ENCODE assay signal across 10 mouse cellular contexts in the genomic region with DNA sequence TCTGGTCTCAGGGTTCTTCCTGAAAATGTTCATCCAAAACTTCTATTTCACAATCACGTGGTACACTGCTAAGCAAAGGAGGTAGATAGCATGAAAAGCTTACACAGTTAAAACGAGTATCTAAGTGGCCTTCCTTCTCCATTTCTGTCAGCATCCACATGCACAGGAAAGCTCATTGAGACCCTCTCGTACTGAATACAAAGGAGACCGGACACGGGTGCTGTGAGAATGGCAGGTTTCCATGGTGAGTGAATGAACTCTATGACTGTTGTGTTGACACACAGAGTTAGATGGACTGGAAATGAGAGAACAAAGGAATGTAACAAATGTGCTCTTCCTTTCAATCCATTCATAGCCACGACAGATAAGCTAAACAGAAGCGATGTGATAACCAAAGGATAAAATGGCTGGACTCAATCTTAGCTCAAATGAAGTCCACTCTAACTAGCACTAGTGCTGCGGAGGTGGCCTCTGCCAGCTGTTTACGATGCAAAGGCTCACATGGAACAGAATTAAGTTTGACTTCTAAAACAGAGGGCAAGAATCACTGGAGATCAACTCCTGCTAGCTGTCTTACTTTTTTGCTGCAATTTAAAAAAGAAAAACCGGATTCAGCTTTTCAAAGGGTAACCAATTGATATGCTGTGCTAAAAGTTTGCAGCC.
A peak's percentile ranks its signal among the peaks of the same experiment; 100 is the strongest.
DNase-seq lines count a peak whose midpoint lies in the region; ATAC-seq and TF ChIP-seq lines count a peak whose summit lies in the region.
"Had no signal": no experiment of that assay in that cellular context is flagged by ENCODE, and none has a peak within 500 bp of the region (broad histone marks: within the 10 kb centered on the region; RNA-seq: fewer than 3 reads in every experiment).

No protein-coding gene starts in this region.

- WGBS in heart, embryonic 14.5 days = 41% methylated on average over 10 of the region's 10 CpGs
- WGBS in embryonic facial prominence, embryonic 10.5 days = 66% methylated on average over 10 of the region's 10 CpGs
- WGBS in hindbrain, embryonic 14.5 days = 12% methylated on average over 10 of the region's 10 CpGs
- 20% methylated on average over 10 of the region's 10 CpGs for WGBS in midbrain, postnatal 0 days

- no peak for DNase-seq in heart, adult 11 months
- DNase-seq in embryonic facial prominence, embryonic 10.5 days (ENCODE audit: low spot score) = no peak
- DNase-seq in hindbrain, embryonic 14.5 days (ENCODE audit: low spot score) = no peak
- DNase-seq in midbrain, postnatal 0 days (ENCODE audit: low spot score) = peak; percentile 59
- no peak for DNase-seq in kidney, postnatal 10 days
- no peak for DNase-seq in thymus, postnatal 14 days
- DNase-seq in urinary bladder, postnatal 10 days (ENCODE audit: low spot score) = no peak
- DNase-seq: cerebellum, adult 11 months; kidney, adult 18-20 months had no signal

- H3K4me1 ChIP-seq in heart, embryonic 14.5 days (ENCODE audit: control insufficient read depth in 2 of 2, insufficient read depth in 2 of 2, low read length in 2 of 2) = peaks cover 11 to 21% of the 10 kb centered on the region in 2 experiments
- H3K4me1 ChIP-seq in embryonic facial prominence, embryonic 10.5 days = peaks cover 63% of the 10 kb centered on the region
- 0 out of 2 replicates have a peak, but pooled peaks cover 7% of the 10 kb centered on the region for H3K4me1 ChIP-seq in hindbrain, embryonic 14.5 days (replicated peaks; ENCODE audit: control insufficient read depth, insufficient read depth, low read length)
- H3K4me1 ChIP-seq in midbrain, postnatal 0 days (ENCODE audit: insufficient read depth, low read length) = no peaks in the 10 kb centered on the region

- no peaks in the 10 kb centered on the region for H3K27me3 ChIP-seq in heart, embryonic 14.5 days (ENCODE audit: control insufficient read depth, insufficient read depth, low read length)
- 0 out of 2 replicates have a peak, but pooled peaks cover 3% of the 10 kb centered on the region for H3K27me3 ChIP-seq in embryonic facial prominence, embryonic 10.5 days (replicated peaks; ENCODE audit: low read depth, poor library complexity, severe bottlenecking)
- peaks cover 5% of the 10 kb centered on the region; the same call in 1 of the 2 replicates for H3K27me3 ChIP-seq in hindbrain, embryonic 14.5 days (ENCODE audit: control insufficient read depth, insufficient read depth, low read length)
- no peaks in the 10 kb centered on the region for H3K27me3 ChIP-seq in midbrain, postnatal 0 days (ENCODE audit: insufficient read depth, low read length)

- H3K4me3 ChIP-seq in heart, embryonic 14.5 days (ENCODE audit: control insufficient read depth in 1 of 2, insufficient read depth in 1 of 2, low read depth in 1 of 2, low read length in 2 of 2) = no peak overlapping the region
- H3K4me3 ChIP-seq in embryonic facial prominence, embryonic 10.5 days = peak overlapping the region; percentile 13; the same call in 1 of the 2 replicates
- no peak overlapping the region for H3K4me3 ChIP-seq in hindbrain, embryonic 14.5 days (replicated peaks; ENCODE audit: low read length)
- no peak overlapping the region for H3K4me3 ChIP-seq in midbrain, postnatal 0 days (ENCODE audit: low read depth, low read length)

- 0 out of 2 replicates have a peak overlapping the region, but pooled peaks have one; percentile 4 for H3K9ac ChIP-seq in heart, embryonic 14.5 days (ENCODE audit: low read length)
- H3K9ac ChIP-seq in hindbrain, embryonic 14.5 days = no peak overlapping the region
- no peak overlapping the region for H3K9ac ChIP-seq in midbrain, postnatal 0 days (replicated peaks; ENCODE audit: low read length, poor library complexity, severe bottlenecking)

- H3K36me3 ChIP-seq in heart, embryonic 14.5 days (ENCODE audit: control insufficient read depth, insufficient read depth, low read length) = no peaks in the 10 kb centered on the region
- no peaks in the 10 kb centered on the region for H3K36me3 ChIP-seq in embryonic facial prominence, embryonic 10.5 days (replicated peaks)
- H3K36me3 ChIP-seq in hindbrain, embryonic 14.5 days (replicated peaks; ENCODE audit: control insufficient read depth, insufficient read depth) = no peaks in the 10 kb centered on the region
- H3K36me3 ChIP-seq in midbrain, postnatal 0 days (ENCODE audit: insufficient read depth, low read length) = no peaks in the 10 kb centered on the region

- no peaks in the 10 kb centered on the region for H3K9me3 ChIP-seq in heart, embryonic 14.5 days (ENCODE audit: control insufficient read depth, low read length)
- H3K9me3 ChIP-seq in embryonic facial prominence, embryonic 10.5 days = no peaks in the 10 kb centered on the region
- no peaks in the 10 kb centered on the region for H3K9me3 ChIP-seq in hindbrain, embryonic 14.5 days (ENCODE audit: control insufficient read depth, low read length)
- H3K9me3 ChIP-seq in midbrain, postnatal 0 days (ENCODE audit: low read length) = no peaks in the 10 kb centered on the region

- peak overlapping the region; percentile 13; the same call in 1 of the 2 replicates for H3K4me2 ChIP-seq in heart, embryonic 14.5 days (ENCODE audit: low read length)
- 0 out of 2 replicates have a peak overlapping the region, but pooled peaks have one; percentile 17 for H3K4me2 ChIP-seq in hindbrain, embryonic 14.5 days (replicated peaks)
- no peak overlapping the region for H3K4me2 ChIP-seq in midbrain, postnatal 0 days (ENCODE audit: low read depth, low read length, poor library complexity, severe bottlenecking)

- no peak for ATAC-seq in heart, embryonic 14.5 days (ENCODE audit: insufficient number of reproducible peaks, insufficient read depth, low FRiP score, low read depth)
- ATAC-seq in hindbrain, embryonic 14.5 days (ENCODE audit: low FRiP score) = peak; percentile 59; the same call in 1 of the 2 replicates
- peak; percentile 62; the same call in 1 of the 2 replicates for ATAC-seq in midbrain, postnatal 0 days (ENCODE audit: low FRiP score)

- peak overlapping the region in 1 of 2 experiments; percentile 37; a peak in 2 of 4 replicates for H3K27ac ChIP-seq in heart, embryonic 14.5 days (replicated peaks in 1 of 2; ENCODE audit: control insufficient read depth in 1 of 2, insufficient read depth in 1 of 2, low read depth in 2 of 2, low read length in 2 of 2)
- H3K27ac ChIP-seq in embryonic facial prominence, embryonic 10.5 days (replicated peaks) = peak overlapping the region; percentile 76
- H3K27ac ChIP-seq in hindbrain, embryonic 14.5 days = no peak overlapping the region
- no peak overlapping the region; the same call in 1 of the 2 replicates for H3K27ac ChIP-seq in midbrain, postnatal 0 days (ENCODE audit: low read depth, low read length)

- no peak for TF ChIP-seq CTCF in midbrain, postnatal 0 days (IDR thresholded peaks at IDR 0.05)
